Mouse (Mus musculus): ENCODE data around the gene Krt75. TPM values are rescaled to one million over a fixed set of nuclear protein-coding genes. Genes with fewer than 3 reads are reported as not detected.

Krt75 gene
- polyA plus RNA-seq, 1 experiment from 2014 or later = 0.08 TPM

Small RNA genes lying within 50 kb of the gene (microRNA-seq; reads per million reads assigned to microRNA genes)
- not detected for gene Gm44393
- gene Gm44460 = not detected

Other genes with a start within 250 kb of the Krt75 start
- gene Krt80, start 203.7 kb downstream of the Krt75 start, polyA plus RNA-seq (2015; fragmentation: Nextera tagmentation; extraction: Ambion mirVana) = 0.09 and 0.23 TPM in 2 replicates
- gene Krt7, start 162.9 kb downstream of the Krt75 start, polyA plus RNA-seq (2015; fragmentation: Nextera tagmentation; extraction: Ambion mirVana) = 0.52 and 0.62 TPM in 2 replicates
- gene Krt87, start 135.1 kb downstream of the Krt75 start, polyA plus RNA-seq (2015; fragmentation: Nextera tagmentation; extraction: Ambion mirVana) = 0.40 and 0.83 TPM in 2 replicates
- gene Krt88, start 126.2 kb downstream of the Krt75 start, polyA plus RNA-seq (2015; fragmentation: Nextera tagmentation; extraction: Ambion mirVana) = not detected in 2 replicates
- 0.12 TPM in 1 of 2 replicates, not detected in the other for gene Krt81, start 110.2 kb downstream of the Krt75 start, polyA plus RNA-seq (2015; fragmentation: Nextera tagmentation; extraction: Ambion mirVana)
- 0.17 TPM in 1 of 2 replicates, not detected in the other for gene Krt86, start 100.4 kb downstream of the Krt75 start, polyA plus RNA-seq (2015; fragmentation: Nextera tagmentation; extraction: Ambion mirVana)
- gene Krt83, start 82.4 kb downstream of the Krt75 start, polyA plus RNA-seq (2015; fragmentation: Nextera tagmentation; extraction: Ambion mirVana) = not detected in 2 replicates
- not detected in 2 replicates for gene Gm49425, start 56.6 kb downstream of the Krt75 start, polyA plus RNA-seq (2015; fragmentation: Nextera tagmentation; extraction: Ambion mirVana)
- gene Krt84, start 41.1 kb downstream of the Krt75 start, polyA plus RNA-seq (2015; fragmentation: Nextera tagmentation; extraction: Ambion mirVana) = not detected in 2 replicates
- not detected in 2 replicates for gene Krt82, start 23.2 kb downstream of the Krt75 start, polyA plus RNA-seq (2015; fragmentation: Nextera tagmentation; extraction: Ambion mirVana)
- gene Krt90, start 11.0 kb downstream of the Krt75 start, polyA plus RNA-seq (2015; fragmentation: Nextera tagmentation; extraction: Ambion mirVana) = 0.10 TPM in 1 of 2 replicates, not detected in the other
- gene Gm5414, start 54.3 kb upstream of the Krt75 start, polyA plus RNA-seq (2015; fragmentation: Nextera tagmentation; extraction: Ambion mirVana) = not detected in 2 replicates
- gene Gm5478, start 73.5 kb upstream of the Krt75 start, polyA plus RNA-seq (2015; fragmentation: Nextera tagmentation; extraction: Ambion mirVana) = not detected in 2 replicates
- gene Krt6b, start 106.4 kb upstream of the Krt75 start, polyA plus RNA-seq (2015; fragmentation: Nextera tagmentation; extraction: Ambion mirVana) = not detected in 2 replicates
- 0.17 TPM in 1 of 2 replicates, not detected in the other for gene Krt6a, start 120.4 kb upstream of the Krt75 start, polyA plus RNA-seq (2015; fragmentation: Nextera tagmentation; extraction: Ambion mirVana)
- gene Krt5, start 139.0 kb upstream of the Krt75 start, polyA plus RNA-seq (2015; fragmentation: Nextera tagmentation; extraction: Ambion mirVana) = 0.10 and 5.8 TPM in 2 replicates
- gene Krt71, start 169.2 kb upstream of the Krt75 start, polyA plus RNA-seq (2015; fragmentation: Nextera tagmentation; extraction: Ambion mirVana) = 0.08 TPM in 2 replicates
- gene Krt72, start 212.6 kb upstream of the Krt75 start, polyA plus RNA-seq (2015; fragmentation: Nextera tagmentation; extraction: Ambion mirVana) = not detected in 2 replicates
- 0.46 and 0.73 TPM in 2 replicates for gene Krt73, start 228.4 kb upstream of the Krt75 start, polyA plus RNA-seq (2015; fragmentation: Nextera tagmentation; extraction: Ambion mirVana)
- gene Krt2, start 244.3 kb upstream of the Krt75 start, polyA plus RNA-seq (2015; fragmentation: Nextera tagmentation; extraction: Ambion mirVana) = not detected in 2 replicates

Data from midbrain, embryonic 15.5 days (tissue).